Comparison of ENCODE assay signal across 7 mouse cellular contexts in genomic region chr14:16196518-16196917, GRCm38 (mm10). TPM values are rescaled to one million over a fixed set of nuclear protein-coding genes. Genes with fewer than 3 reads are reported as not detected.
A peak's percentile ranks its signal among the peaks of the same experiment; 100 is the strongest.
DNase-seq lines count a peak whose midpoint lies in the region.

No protein-coding gene starts in this region.

- peak; percentile 12 for DNase-seq in kidney, postnatal 14 days
- DNase-seq in kidney, adult 11 months = no peak
- peak; percentile 80 for DNase-seq in A20 (ENCODE audit: low read depth, low spot score)
- DNase-seq in CD4-positive, CD25-positive, alpha-beta regulatory T cell, adult 2 months (ENCODE audit: low read depth, low spot score) = peak; percentile 82
- DNase-seq in cerebellum, postnatal 36 days = peak; percentile 24 to 50
- DNase-seq in frontal cortex, postnatal 10 days (ENCODE audit: low spot score in 2 of 2) = no peak
- DNase-seq in heart, postnatal 25 days (ENCODE audit: low spot score) = no peak

- intact Hi-C loops in heart, postnatal 25 days (cut with DNase I) = loop anchor here (5.0 to 10.0 kb wide), 3 partner anchors 839 to 1334 kb away; no protein-coding TSS in a partner anchor

RNA-seq across cellular contexts. Expression of gene Ngly1, which starts 52.6 kb away (rescaled TPM):
- total RNA-seq in heart, postnatal 25 days (2021) = 10 to 100 TPM; 31.9 to 40.8 TPM

RNA-seq across cellular contexts. Expression of gene Oxsm, which starts 53.1 kb away (rescaled TPM):
- 10 to 100 TPM; 20.2 to 21.1 TPM for total RNA-seq in heart, postnatal 25 days (2021)

Comparison
In these comparisons a context has a peak if more than half of its experiments do, and no peak if none do; other contexts are left out.
1. DNase-seq: peak in kidney, postnatal 14 days (single experiment), A20 (single experiment), CD4-positive, CD25-positive, alpha-beta regulatory T cell, adult 2 months (single experiment) and cerebellum, postnatal 36 days (2 of 2); none in kidney, adult 11 months (single experiment), frontal cortex, postnatal 10 days (0 of 2) and heart, postnatal 25 days (single experiment).